Mouse (Mus musculus) layer of hippocampus, adult 18-20 months (tissue): ENCODE data around the gene Lamb3. TPM values are rescaled to one million over a fixed set of nuclear protein-coding genes. Genes with fewer than 3 reads are reported as not detected.
"Not testable (repeated sequence)": the region's sequence is repeated elsewhere in the genome, so short reads cannot be mapped to it uniquely, and the experiment has no call there.

Experiments
- DNase-seq, 2 experiments: peaks; one replicate each; pipeline ENCODE4 v3.0.0; 2022; ENCODE audit warnings: low spot score in 2 of 2
- total RNA-seq, 2 experiments: library from RNA; stranded (reverse); gene quantifications; 2 replicates each; pipeline ENCODE4 v1.2.3; 2021

The Lamb3 gene
- total RNA-seq, 2 experiments from 2014 or later: 0.81 to 0.89 TPM

GRCm38 (mm10) chr1:193272916-193273601 lies 65.6 kb downstream of the Lamb3 start, which contains the start of gene G0s2:
G0s2 (minus strand) TSS chr1:193273217.
- DNase-seq: peak; percentile 35 to 65

- no peak for DNase-seq
These were observed 67.0 kb downstream of the Lamb3 start for GRCm38 (mm10) chr1:193274407-193275071.

GRCm38 (mm10) chr1:193278414-193279045 lies 71.0 kb downstream of the Lamb3 start:
- DNase-seq: no peak

- no peak for DNase-seq
These were observed 72.0 kb downstream of the Lamb3 start for GRCm38 (mm10) chr1:193279492-193279891.

GRCm38 (mm10) chr1:193281344-193281743 lies 73.8 kb downstream of the Lamb3 start:
- no peak for DNase-seq

GRCm38 (mm10) chr1:193284228-193284779 lies 76.8 kb downstream of the Lamb3 start:
- no peak for DNase-seq

GRCm38 (mm10) chr1:193285766-193286325 lies 78.3 kb downstream of the Lamb3 start:
- DNase-seq: not testable (repeated sequence)

- no peak for DNase-seq
These were observed 80.1 kb downstream of the Lamb3 start for GRCm38 (mm10) chr1:193287578-193287977.

GRCm38 (mm10) chr1:193289076-193289475 lies 81.6 kb downstream of the Lamb3 start:
- DNase-seq: no peak

- no peak for DNase-seq
These were observed 82.4 kb downstream of the Lamb3 start for GRCm38 (mm10) chr1:193289914-193290313.

- no peak for DNase-seq
These were observed 83.2 kb downstream of the Lamb3 start for GRCm38 (mm10) chr1:193290686-193291085.

- DNase-seq: no peak
These were observed 85.5 kb downstream of the Lamb3 start for GRCm38 (mm10) chr1:193293039-193293438.

- DNase-seq: no peak
These were observed 86.4 kb downstream of the Lamb3 start for GRCm38 (mm10) chr1:193293926-193294325.

GRCm38 (mm10) chr1:193295920-193296319 lies 88.4 kb downstream of the Lamb3 start:
- no peak for DNase-seq

- DNase-seq: peak in 1 of 2 experiments; percentile 40
These were observed 90.8 kb downstream of the Lamb3 start for GRCm38 (mm10) chr1:193298141-193298765.

- no peak for DNase-seq
These were observed 92.5 kb downstream of the Lamb3 start for GRCm38 (mm10) chr1:193299995-193300394.

GRCm38 (mm10) chr1:193301216-193302092 lies 94.0 kb downstream of the Lamb3 start:
- no peak for DNase-seq

GRCm38 (mm10) chr1:193302093-193302405 lies 94.5 kb downstream of the Lamb3 start:
- no peak for DNase-seq

GRCm38 (mm10) chr1:193303096-193303495 lies 95.6 kb downstream of the Lamb3 start:
- DNase-seq: no peak

- DNase-seq: peak in 1 of 2 experiments; percentile 73
These were observed 97.9 kb downstream of the Lamb3 start for GRCm38 (mm10) chr1:193305386-193305785.
